Mouse (Mus musculus) lung, postnatal 0 days (tissue): ENCODE results near the gene Necab3. TPM values are rescaled to one million over a fixed set of nuclear protein-coding genes. Genes with fewer than 3 reads are reported as not detected.

ENCODE experiments used
- ATAC-seq: fragments of 200-750 bp; cut with Nextera tagmentation; 2 replicates; pipeline ENCODE4 v1.8.0; 2017; ENCODE audit warnings: moderate library complexity
- DNase-seq: peaks from one replicate; pipeline ENCODE4 v3.0.0-alpha.2; 2016; ENCODE audit warnings: low spot score
- H3K27ac ChIP-seq: fragments of 300-500 bp; sonication (generic); 2 replicates; pipeline ENCODE4 v1.5.1; 2014; ENCODE audit warnings: antibody characterized with exemption, mild to moderate bottlenecking, low read length, mixed read lengths
- H3K27me3 ChIP-seq: fragments of 300-500 bp; sonication (generic); replicated peaks from 2 replicates; pipeline ENCODE4 v1.6.1; 2014; ENCODE audit warnings: low read length, mixed read lengths; ENCODE audit not compliant: insufficient read depth
- H3K36me3 ChIP-seq: fragments of 300-500 bp; sonication (generic); 2 replicates; pipeline ENCODE4 v1.6.1; 2014; ENCODE audit warnings: low read length, mixed read lengths; ENCODE audit not compliant: insufficient read depth
- H3K4me1 ChIP-seq: fragments of 300-500 bp; sonication (generic); 2 replicates; pipeline ENCODE4 v1.6.1; 2014; ENCODE audit warnings: antibody characterized with exemption, low read depth, low read length, mixed read lengths; ENCODE audit not compliant: insufficient read depth
- H3K4me2 ChIP-seq: fragments of 300-500 bp; sonication (generic); replicated peaks from 2 replicates; pipeline ENCODE4 v1.6.1; 2014; ENCODE audit warnings: low read depth, mild to moderate bottlenecking, low read length, moderate library complexity, mixed read lengths
- H3K4me3 ChIP-seq: fragments of 300-500 bp; sonication (generic); 2 replicates; pipeline ENCODE4 v1.5.1; 2014; ENCODE audit warnings: low read depth, low read length
- H3K9ac ChIP-seq: fragments of 300-500 bp; sonication (generic); replicated peaks from 2 replicates; pipeline ENCODE4 v1.6.1; 2014; ENCODE audit warnings: low read depth, mild to moderate bottlenecking
- H3K9me3 ChIP-seq: fragments of 300-500 bp; sonication (generic); 2 replicates; pipeline ENCODE4 v1.6.1; 2016; ENCODE audit warnings: low read length, mixed read lengths
- CTCF ChIP-seq: IDR thresholded peaks from 2 replicates; pipeline ENCODE4 v1.5.1; 2016; ENCODE audit warnings: antibody characterized with exemption, mild to moderate bottlenecking
- EP300 ChIP-seq: IDR thresholded peaks from 2 replicates; pipeline ENCODE4 v1.6.1; 2016; ENCODE audit warnings: antibody characterized with exemption, mild to moderate bottlenecking, control low read depth
- WGBS: fragments of 180-500 bp; shearing (Covaris S2); extraction: QIAGEN DNeasy Blood & Tissue Kit; methylation state at CpG from one replicate; pipeline ENCODE4 v1.1.7; 2014; 5-methylcytosine and 5-hydroxymethylcytosine counted together
- polyA plus RNA-seq: library from polyadenylated mRNA; unstranded; fragments of >200 nt; fragmentation: Nextera tagmentation; extraction: Ambion mirVana; gene quantifications from 2 replicates; pipeline ENCODE4 v1.2.1, GENCODE M21; 2015

Necab3 gene
- polyA plus RNA-seq, 1 experiment from 2014 or later: 0.81 TPM

GRCm38 (mm10) chr2:154525285-154525684 lies 33.4 kb downstream of the Necab3 start:
- TF ChIP-seq CTCF: no peak
- no peak for TF ChIP-seq EP300
- Histone ChIP-seq H3K36me3 (no peaks in the 10 kb centered on the region), H3K4me3 (no peak overlapping the region), H3K27me3 (no peaks in the 10 kb centered on the region), H3K4me2 (no peak overlapping the region), H3K27ac (no peak overlapping the region), H3K9me3 (no peaks in the 10 kb centered on the region), H3K4me1 (no peaks in the 10 kb centered on the region), H3K9ac (no peak overlapping the region)
- DNase-seq (no peak), ATAC-seq (no peak)
- 95% methylated on average over 2 of the region's 2 CpGs for WGBS

GRCm38 (mm10) chr2:154522334-154522733 lies 36.4 kb downstream of the Necab3 start:
- H3K27ac ChIP-seq: no peak overlapping the region
- ATAC-seq (no peak), DNase-seq (no peak)
- H3K4me2 ChIP-seq: no peak overlapping the region
- no peaks in the 10 kb centered on the region for H3K9me3 ChIP-seq
- H3K9ac ChIP-seq: no peak overlapping the region
- no peaks in the 10 kb centered on the region; the same call in 1 of the 2 replicates for H3K36me3 ChIP-seq
- no peaks in the 10 kb centered on the region for H3K27me3 ChIP-seq
- WGBS: 88% methylated on average over 5 of the region's 5 CpGs
- H3K4me1 ChIP-seq: no peaks in the 10 kb centered on the region
- no peak for TF ChIP-seq CTCF
- no peak overlapping the region for H3K4me3 ChIP-seq

DNA sequence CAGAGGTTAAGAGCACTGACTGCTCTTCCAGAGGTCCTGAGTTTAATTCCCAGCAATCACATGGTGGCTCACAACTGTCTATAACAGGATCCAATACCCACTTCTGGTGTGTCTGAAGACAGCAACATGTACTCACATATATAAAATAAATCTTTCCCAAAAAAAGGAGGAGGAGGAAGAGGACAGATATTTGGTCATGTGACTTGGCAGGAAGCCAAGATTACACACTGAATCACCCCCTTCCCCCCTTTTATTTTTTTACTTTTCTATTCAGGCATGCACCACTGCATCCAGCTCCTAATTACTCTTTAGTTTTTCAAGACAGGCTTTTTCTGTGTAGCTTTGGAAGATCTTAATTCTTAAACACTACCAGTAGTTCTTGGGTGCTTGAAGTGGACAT lies 37.2 kb downstream of the Necab3 start:
- TF ChIP-seq CTCF (no peak), EP300 (no peak)
- H3K36me3 ChIP-seq: no peaks in the 10 kb centered on the region; the same call in 1 of the 2 replicates
- ATAC-seq: no peak

GRCm38 (mm10) chr2:154517424-154517823 lies 41.3 kb downstream of the Necab3 start:
- Histone ChIP-seq H3K9me3 (no peaks in the 10 kb centered on the region), H3K27me3 (no peaks in the 10 kb centered on the region), H3K36me3 (no peaks in the 10 kb centered on the region; the same call in 1 of the 2 replicates), H3K9ac (no peak overlapping the region), H3K4me2 (no peak overlapping the region), H3K4me1 (no peaks in the 10 kb centered on the region), H3K27ac (no peak overlapping the region), H3K4me3 (no peak overlapping the region)
- TF ChIP-seq CTCF (no peak), EP300 (no peak)
- no peak for DNase-seq
- WGBS: 83% methylated on average over 5 of the region's 5 CpGs
- no peak for ATAC-seq

More for the DNA sequence above, 37.2 kb downstream of the Necab3 start:
- H3K4me1 ChIP-seq: no peaks in the 10 kb centered on the region
- no peak overlapping the region for H3K27ac ChIP-seq
- no peaks in the 10 kb centered on the region for H3K9me3 ChIP-seq
- no peak overlapping the region for H3K9ac ChIP-seq
- no peak overlapping the region for H3K4me3 ChIP-seq
- DNase-seq: no peak
- H3K27me3 ChIP-seq: no peaks in the 10 kb centered on the region
- H3K4me2 ChIP-seq: no peak overlapping the region

DNA sequence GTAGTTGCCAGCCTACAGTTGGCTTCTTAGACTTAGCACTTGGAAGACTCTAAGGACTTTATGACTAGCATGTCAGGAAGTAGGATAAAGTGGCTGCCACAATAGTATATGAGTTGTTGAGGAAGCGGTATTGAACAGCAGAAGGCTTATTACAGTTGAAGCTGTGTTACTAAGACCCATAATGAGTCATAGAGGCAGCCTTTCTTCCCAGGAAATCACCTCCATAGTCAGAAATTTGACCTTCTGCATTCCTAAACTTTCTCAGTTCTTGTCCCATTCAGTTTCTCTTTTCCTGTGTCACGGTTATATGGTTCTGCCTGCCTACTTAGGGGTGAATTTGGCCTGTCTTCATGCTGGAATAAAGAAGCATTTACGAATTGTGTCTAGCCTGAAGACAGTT lies 41.7 kb downstream of the Necab3 start:
- DNase-seq (no peak), ATAC-seq (no peak)
- Histone ChIP-seq H3K36me3 (no peaks in the 10 kb centered on the region; the same call in 1 of the 2 replicates), H3K27me3 (no peaks in the 10 kb centered on the region), H3K9ac (no peak overlapping the region), H3K27ac (no peak overlapping the region), H3K4me3 (no peak overlapping the region), H3K4me2 (no peak overlapping the region), H3K9me3 (no peaks in the 10 kb centered on the region), H3K4me1 (no peaks in the 10 kb centered on the region)
- TF ChIP-seq CTCF (no peak), EP300 (no peak)
- whole genome bisulfite sequencing: 72% methylated on average over 3 of the region's 3 CpGs

DNA sequence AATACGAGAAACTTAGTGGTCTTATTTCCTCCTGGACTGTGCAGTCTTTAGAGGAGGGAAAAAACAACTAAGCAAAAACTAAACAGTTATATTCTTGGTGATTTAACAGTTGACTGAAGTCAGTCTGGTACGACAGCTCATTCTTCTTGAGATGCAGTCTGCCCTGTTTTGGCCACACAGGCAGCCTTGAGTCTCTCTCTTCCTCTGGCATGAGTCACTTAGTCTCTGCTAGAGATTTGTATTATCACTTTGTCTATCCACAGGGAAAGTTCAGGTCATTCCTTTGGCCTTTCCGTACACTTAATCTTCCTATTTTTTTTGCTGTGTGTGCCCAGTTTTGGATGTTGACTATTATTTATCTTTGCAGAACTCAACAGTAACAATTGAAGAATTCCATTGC lies 48.5 kb downstream of the Necab3 start:
- Histone ChIP-seq H3K9ac (no peak overlapping the region), H3K9me3 (no peaks in the 10 kb centered on the region), H3K4me2 (no peak overlapping the region), H3K27me3 (no peaks in the 10 kb centered on the region), H3K4me3 (no peak overlapping the region), H3K4me1 (no peaks in the 10 kb centered on the region), H3K27ac (no peak overlapping the region), H3K36me3 (peaks cover 6% of the 10 kb centered on the region; the same call in 1 of the 2 replicates)
- TF ChIP-seq CTCF: no peak
- no peak for TF ChIP-seq EP300
- 88% methylated on average over 3 of the region's 3 CpGs for WGBS
- ATAC-seq (no peak), DNase-seq (no peak)

DNA sequence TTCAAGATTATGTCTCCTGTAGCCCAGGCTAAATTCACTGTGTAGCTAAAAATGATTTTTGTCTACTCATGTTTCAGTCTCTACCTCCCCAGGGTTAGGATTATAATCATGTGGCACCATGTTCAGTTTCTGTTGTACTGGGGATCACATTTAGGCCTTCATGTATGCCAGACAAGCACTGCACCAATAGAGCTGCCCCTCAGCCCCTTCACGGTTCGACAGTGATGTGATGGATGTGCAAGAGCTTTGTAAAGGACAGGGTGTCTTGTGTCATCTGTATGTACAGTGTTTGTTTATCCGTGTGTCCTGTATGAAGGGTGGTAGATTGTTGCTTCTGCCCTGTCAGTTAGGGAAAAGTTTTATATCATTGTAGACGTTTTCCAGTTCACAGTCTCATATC lies 50.2 kb downstream of the Necab3 start:
- H3K4me3 ChIP-seq: no peak overlapping the region
- H3K4me2 ChIP-seq: no peak overlapping the region
- DNase-seq (no peak), ATAC-seq (no peak)
- no peaks in the 10 kb centered on the region for H3K4me1 ChIP-seq
- no peaks in the 10 kb centered on the region for H3K9me3 ChIP-seq
- H3K36me3 ChIP-seq: peaks cover 6% of the 10 kb centered on the region; the same call in 1 of the 2 replicates
- TF ChIP-seq EP300 (no peak), CTCF (no peak)
- H3K9ac ChIP-seq: no peak overlapping the region
- no peaks in the 10 kb centered on the region for H3K27me3 ChIP-seq
- no peak overlapping the region for H3K27ac ChIP-seq
- WGBS: 82% methylated on average over 4 of the region's 4 CpGs
